Comparison of ENCODE assay signal across 18 mouse cellular contexts in the genomic region with DNA sequence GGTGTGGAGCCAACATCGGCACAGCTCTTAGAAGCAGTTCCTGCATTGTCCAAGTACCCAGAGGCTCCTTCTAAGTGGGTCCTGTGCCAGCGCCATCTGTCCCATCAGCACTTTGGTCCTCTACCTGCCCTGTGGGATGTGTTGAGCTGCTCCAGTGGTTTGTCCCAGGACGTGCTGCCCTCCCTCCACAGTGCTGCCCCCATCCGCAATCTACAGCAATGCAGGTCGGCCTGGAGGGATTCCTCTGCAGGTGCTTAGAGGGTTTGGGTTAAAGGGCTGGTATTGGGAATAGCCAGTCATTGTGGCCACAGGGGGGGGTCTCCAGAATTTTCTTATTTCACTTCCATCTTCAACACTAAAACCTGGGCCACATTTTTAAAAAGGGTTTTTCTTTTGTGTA. TPM values are rescaled to one million over a fixed set of nuclear protein-coding genes. Genes with fewer than 3 reads are reported as not detected.
DNase-seq lines count a peak whose midpoint lies in the region; ATAC-seq and TF ChIP-seq lines count a peak whose summit lies in the region.
"Had no signal": no experiment of that assay in that cellular context is flagged by ENCODE, and none has a peak within 500 bp of the region (broad histone marks: within the 10 kb centered on the region; RNA-seq: fewer than 3 reads in every experiment).

No protein-coding gene starts in this region.

- no peaks in the 10 kb centered on the region for H3K27me3 ChIP-seq in lung, embryonic 15.5 days
- no peaks in the 10 kb centered on the region for H3K27me3 ChIP-seq in ES-Bruce4 (ENCODE audit: control insufficient read depth, insufficient read depth, low read length, poor library complexity, severe bottlenecking)
- no peaks in the 10 kb centered on the region for H3K27me3 ChIP-seq in stomach, embryonic 15.5 days (replicated peaks)
- H3K27me3 ChIP-seq: embryonic facial prominence, embryonic 12.5 days; forebrain, embryonic 13.5 days; hindbrain, embryonic 15.5 days had no signal

- H3K4me1 ChIP-seq in lung, embryonic 15.5 days: peaks cover 53% of the 10 kb centered on the region
- H3K4me1 ChIP-seq in ES-Bruce4 (ENCODE audit: control insufficient read depth, insufficient read depth, low read length): peaks cover 18% of the 10 kb centered on the region
- H3K4me1 ChIP-seq in ES-E14 (ENCODE audit: control insufficient read depth in 2 of 2, insufficient read depth in 2 of 2, low read length in 2 of 2, poor library complexity in 1 of 2): peaks cover 23 to 50% of the 10 kb centered on the region in 2 experiments
- peaks cover 41% of the 10 kb centered on the region for H3K4me1 ChIP-seq in stomach, embryonic 15.5 days
- H3K4me1 ChIP-seq: hindbrain, embryonic 15.5 days had no signal

- TF ChIP-seq EP300 in ES-Bruce4 (IDR thresholded peaks at IDR 0.05; ENCODE audit: insufficient read depth, low read depth, low read length): peak; percentile 24; the same call in 1 of the 2 replicates

- ATAC-seq in lung, embryonic 15.5 days (ENCODE audit: borderline replicate concordance, extremely low read depth, low FRiP score, low TSS enrichment): no peak
- ATAC-seq in stomach, embryonic 15.5 days (ENCODE audit: insufficient read depth, low FRiP score, low read depth): no peak
- ATAC-seq in erythroid progenitor cell, adult 5-6 weeks (replicated peaks; ENCODE audit: low FRiP score, poor library complexity, severe bottlenecking): no peak
- ATAC-seq: forebrain, embryonic 13.5 days; forebrain, postnatal 0 days had no signal

- no peak for TF ChIP-seq POLR2A in ES-Bruce4 (IDR thresholded peaks at IDR 0.05; ENCODE audit: insufficient read depth, low read length)

- in situ Hi-C loops in ES-E14 (cut with MboI; ENCODE audit: low sequenced_read_pairs in 2 of 2, unreplicated experiment in 2 of 2): no loop called here

- DNase-seq in lung, postnatal 36 days: no peak
- no peak for DNase-seq in ES-E14 (ENCODE audit: low read depth, low spot score)
- DNase-seq in left cerebral cortex, adult 2 months (ENCODE audit: extremely low spot score in 1 of 2, low spot score in 2 of 2): no peak
- no peak for DNase-seq in left cerebral cortex, adult 18-20 months (ENCODE audit: low spot score in 2 of 2)
- DNase-seq: adrenal gland, postnatal 10 days; cerebellum, adult 11 months; cerebellum, adult 9-10 months; cerebellum, postnatal 25 days; forebrain, postnatal 0 days; gastrocnemius, postnatal 14 days had no signal

- H3K27ac ChIP-seq in lung, embryonic 15.5 days: peak overlapping the region; percentile 80
- H3K27ac ChIP-seq in ES-Bruce4 (ENCODE audit: insufficient read depth, low read length): peak overlapping the region; percentile 58
- peak overlapping the region; percentile 61; the same call in 1 of the 2 replicates for H3K27ac ChIP-seq in ES-E14 (ENCODE audit: insufficient read depth, low read depth, low read length, poor library complexity, severe bottlenecking)
- peak overlapping the region; percentile 51 for H3K27ac ChIP-seq in stomach, embryonic 15.5 days
- H3K27ac ChIP-seq in left cerebral cortex, adult 2 months: no peak overlapping the region
- H3K27ac ChIP-seq: embryonic facial prominence, embryonic 12.5 days; forebrain, embryonic 13.5 days; hindbrain, embryonic 15.5 days had no signal

- no peak overlapping the region for H3K4me3 ChIP-seq in lung, embryonic 15.5 days
- H3K4me3 ChIP-seq in ES-Bruce4 (ENCODE audit: low read depth, low read length) (no peak overlapping the region), ES-E14 (ENCODE audit: insufficient read depth in 1 of 2, low read depth in 1 of 2, low read length in 2 of 2, poor library complexity in 1 of 2, severe bottlenecking in 1 of 2) (no peak overlapping the region)
- H3K4me3 ChIP-seq in stomach, embryonic 15.5 days (replicated peaks): no peak overlapping the region
- H3K4me3 ChIP-seq in left cerebral cortex, adult 2 months: no peak overlapping the region
- H3K4me3 ChIP-seq: embryonic facial prominence, embryonic 12.5 days; forebrain, embryonic 13.5 days; heart, embryonic 12.5 days; hindbrain, embryonic 15.5 days had no signal

- no peak overlapping the region for H3K4me2 ChIP-seq in lung, embryonic 15.5 days
- no peak overlapping the region for H3K4me2 ChIP-seq in stomach, embryonic 15.5 days
- H3K4me2 ChIP-seq: embryonic facial prominence, embryonic 12.5 days; forebrain, embryonic 13.5 days; heart, embryonic 12.5 days; hindbrain, embryonic 15.5 days had no signal

- H3K9me3 ChIP-seq in lung, embryonic 15.5 days: no peaks in the 10 kb centered on the region
- no peaks in the 10 kb centered on the region for H3K9me3 ChIP-seq in ES-Bruce4 (replicated peaks; ENCODE audit: control insufficient read depth, insufficient read depth, low read length, poor library complexity, severe bottlenecking)
- no peaks in the 10 kb centered on the region for H3K9me3 ChIP-seq in ES-E14 (ENCODE audit: control insufficient read depth, insufficient read depth, low read depth, low read length)
- no peaks in the 10 kb centered on the region for H3K9me3 ChIP-seq in stomach, embryonic 15.5 days
- H3K9me3 ChIP-seq: embryonic facial prominence, embryonic 12.5 days; forebrain, embryonic 13.5 days; heart, embryonic 12.5 days; hindbrain, embryonic 15.5 days had no signal

- peak; percentile 34 for TF ChIP-seq CTCF in ES-Bruce4 (IDR thresholded peaks at IDR 0.05; ENCODE audit: low read depth, low read length)
- no peak for TF ChIP-seq CTCF in left cerebral cortex, adult 2 months (IDR thresholded peaks at IDR 0.05)

- H3K9ac ChIP-seq in lung, embryonic 15.5 days: no peak overlapping the region
- H3K9ac ChIP-seq in ES-Bruce4 (ENCODE audit: low read depth, poor library complexity, severe bottlenecking): 0 out of 2 replicates have a peak overlapping the region, but pooled peaks have one; percentile 23
- peak overlapping the region; percentile 2; the same call in 1 of the 2 replicates for H3K9ac ChIP-seq in ES-E14 (ENCODE audit: insufficient read depth, low read depth, low read length, poor library complexity, severe bottlenecking)
- no peak overlapping the region for H3K9ac ChIP-seq in stomach, embryonic 15.5 days
- H3K9ac ChIP-seq: embryonic facial prominence, embryonic 12.5 days; forebrain, embryonic 13.5 days; forebrain, postnatal 0 days; heart, embryonic 12.5 days; hindbrain, embryonic 15.5 days had no signal

- WGBS in lung, embryonic 15.5 days: 51% methylated on average over 5 of the region's 5 CpGs
- 60% methylated on average over 5 of the region's 5 CpGs for WGBS in stomach, embryonic 15.5 days

- intact Hi-C loops in left cerebral cortex, adult 2 months (cut with DNase I): no loop called here

- no peaks in the 10 kb centered on the region for H3K36me3 ChIP-seq in lung, embryonic 15.5 days
- no peaks in the 10 kb centered on the region for H3K36me3 ChIP-seq in ES-Bruce4 (ENCODE audit: control insufficient read depth, insufficient read depth, low read length, poor library complexity, severe bottlenecking)
- peaks cover 4% of the 10 kb centered on the region; the same call in 1 of the 2 replicates for H3K36me3 ChIP-seq in ES-E14 (ENCODE audit: control insufficient read depth, insufficient read depth, low read length, poor library complexity, severe bottlenecking)
- no peaks in the 10 kb centered on the region for H3K36me3 ChIP-seq in stomach, embryonic 15.5 days
- H3K36me3 ChIP-seq: embryonic facial prominence, embryonic 12.5 days; heart, embryonic 12.5 days; hindbrain, embryonic 15.5 days had no signal

TF ChIP-seq in ES-E14, 5 proteins besides CTCF, POLR2A, EP300 and RAD21:
- TF ChIP-seq ZNF384 (IDR thresholded peaks at IDR 0.05; ENCODE audit: low read depth, low read length): no peak

RNA-seq across cellular contexts. Expression of a gene that starts 28.8 kb away (rescaled TPM):
- polyA plus RNA-seq in lung, embryonic 15.5 days (2015; fragmentation: Nextera tagmentation; extraction: Ambion mirVana): 106 and 117 TPM in 2 replicates
- 347 and 358 TPM in 2 replicates for polyA plus RNA-seq in ES-Bruce4 (2011; ENCODE audit: insufficient read depth, insufficient read length, low read depth, missing spikeins)
- 254 and 424 TPM in 2 replicates for total RNA-seq in ES-E14 (2012; rRNA removed)
- 163 and 189 TPM in 2 replicates for polyA plus RNA-seq in stomach, embryonic 15.5 days (2015; fragmentation: Nextera tagmentation; extraction: Ambion mirVana)
- 1 to 10 TPM; 1.3 to 2.2 TPM for total RNA-seq in left cerebral cortex, adult 2 months (2021)
- total RNA-seq in erythroid progenitor cell, adult 5-6 weeks (2015; ENCODE audit: low replicate concordance): 1.8 TPM in 1 of 2 replicates, not detected in the other
- total RNA-seq in erythroid progenitor cell, adult 5-6 weeks (2017; ENCODE audit: low replicate concordance): 0.08 and 0.64 TPM in 2 replicates
- 1 to 10 TPM; 2.2 to 2.8 TPM for total RNA-seq in left cerebral cortex, adult 18-20 months (2021)

RNA-seq across cellular contexts. Expression of a gene that starts 51.0 kb away (rescaled TPM):
- polyA plus RNA-seq in lung, embryonic 15.5 days (2015; fragmentation: Nextera tagmentation; extraction: Ambion mirVana): 11.4 and 12.1 TPM in 2 replicates
- polyA plus RNA-seq in ES-Bruce4 (2011; ENCODE audit: insufficient read depth, insufficient read length, low read depth, missing spikeins): 12.5 and 14.1 TPM in 2 replicates
- 13.6 and 16.5 TPM in 2 replicates for total RNA-seq in ES-E14 (2012; rRNA removed)
- 7.8 and 9.5 TPM in 2 replicates for polyA plus RNA-seq in stomach, embryonic 15.5 days (2015; fragmentation: Nextera tagmentation; extraction: Ambion mirVana)
- 1 to 10 TPM; 6.5 to 6.9 TPM for total RNA-seq in left cerebral cortex, adult 2 months (2021)
- total RNA-seq in erythroid progenitor cell, adult 5-6 weeks (2015; ENCODE audit: low replicate concordance): 2.1 TPM in 1 of 2 replicates, not detected in the other
- total RNA-seq in erythroid progenitor cell, adult 5-6 weeks (2017; ENCODE audit: low replicate concordance): 0.15 and 0.77 TPM in 2 replicates
- total RNA-seq in left cerebral cortex, adult 18-20 months (2021): 1 to 10 TPM; 6.6 to 6.8 TPM

RNA-seq across cellular contexts. Expression of a gene that starts 58.6 kb away (rescaled TPM):
- polyA plus RNA-seq in lung, embryonic 15.5 days (2015; fragmentation: Nextera tagmentation; extraction: Ambion mirVana): 8.3 and 9.0 TPM in 2 replicates
- polyA plus RNA-seq in ES-Bruce4 (2011; ENCODE audit: insufficient read depth, insufficient read length, low read depth, missing spikeins): 498 and 566 TPM in 2 replicates
- 83.5 and 86.5 TPM in 2 replicates for total RNA-seq in ES-E14 (2012; rRNA removed)
- 11.0 and 48.1 TPM in 2 replicates for polyA plus RNA-seq in stomach, embryonic 15.5 days (2015; fragmentation: Nextera tagmentation; extraction: Ambion mirVana)
- 10 to 100 TPM; 76.6 to 90.7 TPM for total RNA-seq in left cerebral cortex, adult 2 months (2021)
- 32.7 and 35.3 TPM in 2 replicates for total RNA-seq in erythroid progenitor cell, adult 5-6 weeks (2015; ENCODE audit: low replicate concordance)
- 12.3 TPM in 1 of 2 replicates, not detected in the other for total RNA-seq in erythroid progenitor cell, adult 5-6 weeks (2017; ENCODE audit: low replicate concordance)
- total RNA-seq in left cerebral cortex, adult 18-20 months (2021): 10 to 100 TPM; 86.5 to 89.9 TPM

Comparison
In these comparisons a context has a peak if more than half of its experiments do, and no peak if none do; other contexts are left out.
1. H3K9ac ChIP-seq: peak in ES-Bruce4 (single experiment) and ES-E14 (single experiment); none in lung, embryonic 15.5 days (single experiment) and stomach, embryonic 15.5 days (single experiment).
2. RNA of a gene that starts 28.8 kb away (total RNA-seq): 254 to 424 TPM in ES-E14; 2.2 to 2.8 TPM in left cerebral cortex, adult 18-20 months, 1.3 to 2.2 TPM in left cerebral cortex, adult 2 months and 0.08 to 1.8 TPM in erythroid progenitor cell, adult 5-6 weeks; every median in the first group is over 10 times any median in the second.